Mouse (Mus musculus): ENCODE measurements around the gene Serinc1. TPM values are rescaled to one million over a fixed set of nuclear protein-coding genes. Genes with fewer than 3 reads are reported as not detected.

The Serinc1 gene
- polyA plus RNA-seq, 1 experiment from 2014 or later, result 133 TPM

DNA sequence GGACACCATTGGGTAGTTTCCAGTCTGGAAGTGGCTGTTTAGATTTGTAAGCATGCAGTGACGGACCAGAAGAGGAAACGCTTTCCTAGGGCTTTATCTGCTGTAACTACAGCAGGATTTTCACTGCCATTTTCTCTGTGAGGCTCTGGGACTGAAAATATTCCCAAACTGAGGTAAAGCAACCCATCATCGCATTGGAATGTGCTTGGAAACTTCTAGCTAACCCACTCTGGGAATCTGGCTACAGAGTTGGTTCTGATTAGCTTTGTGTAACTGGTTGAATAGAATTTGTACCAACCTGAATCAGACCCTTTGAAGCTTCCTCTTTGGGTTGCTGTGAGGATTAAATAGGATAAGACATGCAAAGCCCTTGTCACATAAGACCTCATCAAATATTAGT is 47.6 kb downstream of the Serinc1 start:
- 71% methylated on average over 3 of the region's 3 CpGs for WGBS
- ATAC-seq (ENCODE audit: insufficient number of reproducible peaks, low FRiP score, low TSS enrichment, low read depth), result no peak
- H3K4me3 ChIP-seq (replicated peaks), result no peak overlapping the region
- no peaks in the 10 kb centered on the region for H3K36me3 ChIP-seq
- H3K9ac ChIP-seq, result no peak overlapping the region
- H3K9me3 ChIP-seq (replicated peaks), result no peaks in the 10 kb centered on the region
- peaks cover 9% of the 10 kb centered on the region; the same call in 1 of the 2 replicates for H3K4me1 ChIP-seq
- no peak overlapping the region; the same call in 1 of the 2 replicates for H3K27ac ChIP-seq (replicated peaks)
- no peaks in the 10 kb centered on the region for H3K27me3 ChIP-seq
- H3K4me2 ChIP-seq (replicated peaks), result no peak overlapping the region

- Histone ChIP-seq H3K4me3 (replicated peaks) (no peak overlapping the region), H3K4me1 (no peaks in the 10 kb centered on the region), H3K9ac (no peak overlapping the region), H3K36me3 (no peaks in the 10 kb centered on the region), H3K27ac (replicated peaks) (no peak overlapping the region), H3K27me3 (no peaks in the 10 kb centered on the region), H3K9me3 (replicated peaks) (no peaks in the 10 kb centered on the region), H3K4me2 (replicated peaks) (no peak overlapping the region)
- no peak for ATAC-seq (ENCODE audit: insufficient number of reproducible peaks, low FRiP score, low TSS enrichment, low read depth)
- 43% methylated on average over 5 of the region's 5 CpGs for WGBS
Observed at GRCm38 (mm10) chr10:57481717-57482116, 50.6 kb downstream of the Serinc1 start.

DNA sequence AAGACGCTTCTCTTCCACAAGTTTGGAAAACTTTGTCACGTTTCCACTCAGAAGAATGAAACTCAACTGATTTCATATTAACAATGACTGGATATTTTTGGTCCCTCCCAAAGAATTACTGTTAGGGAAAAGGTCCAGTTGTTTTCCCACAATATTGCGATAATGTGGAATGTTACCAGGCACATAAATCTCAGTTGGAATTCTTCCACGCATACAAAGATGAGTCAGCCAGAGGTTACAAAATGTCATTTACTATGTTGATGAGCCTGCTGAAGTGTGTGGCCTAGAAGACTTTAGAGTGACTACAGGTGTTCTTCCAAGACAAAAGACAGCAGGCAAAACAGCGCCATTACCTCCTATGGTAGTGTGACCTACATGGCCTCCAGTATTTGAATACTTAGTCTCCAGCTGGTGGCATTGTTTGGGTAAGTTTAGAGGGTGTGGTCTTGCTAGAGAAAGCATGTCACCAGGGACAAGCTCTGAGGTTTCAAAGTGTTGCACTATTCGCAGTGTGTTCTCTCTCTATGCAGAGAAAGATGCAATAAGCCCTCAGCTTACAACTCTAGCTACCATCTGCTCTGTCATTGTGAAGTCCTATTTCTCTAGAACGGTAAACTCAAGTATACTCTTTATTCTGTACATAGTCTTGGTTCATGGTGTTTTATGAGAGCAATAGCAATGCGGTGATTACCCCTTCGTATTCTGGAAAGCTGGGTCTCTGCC is 55.0 kb downstream of the Serinc1 start:
- Histone ChIP-seq H3K27ac (replicated peaks) (no peak overlapping the region), H3K4me1 (no peaks in the 10 kb centered on the region), H3K9ac (no peak overlapping the region), H3K9me3 (replicated peaks) (no peaks in the 10 kb centered on the region), H3K4me3 (replicated peaks) (no peak overlapping the region), H3K36me3 (no peaks in the 10 kb centered on the region), H3K4me2 (replicated peaks) (no peak overlapping the region), H3K27me3 (no peaks in the 10 kb centered on the region)
- 78% methylated on average over 9 of the region's 9 CpGs for WGBS
- no peak for ATAC-seq (ENCODE audit: insufficient number of reproducible peaks, low FRiP score, low TSS enrichment, low read depth)

Other genes with a start within 250 kb of the Serinc1 start
- gene Hsf2, start 46.1 kb downstream of the Serinc1 start, polyA plus RNA-seq (2015; fragmentation: Nextera tagmentation; extraction: Ambion mirVana), result 27.6 and 28.8 TPM in 2 replicates
- 2.3 and 3.0 TPM in 2 replicates for gene Pkib, start 99.5 kb upstream of the Serinc1 start, polyA plus RNA-seq (2015; fragmentation: Nextera tagmentation; extraction: Ambion mirVana)